Mouse (Mus musculus): ENCODE data around the gene Atp5j2. TPM values are rescaled to one million over a fixed set of nuclear protein-coding genes. Genes with fewer than 3 reads are reported as not detected.

Gene Atp5j2
- polyA plus RNA-seq, 2 experiments from 2014 or later = 320 to 390 TPM

GRCm38 (mm10) chr5:145200387-145200786 lies 8.5 kb upstream of the Atp5j2 start:
- ATAC-seq = no peak

GRCm38 (mm10) chr5:145190875-145191798 lies 725 bp downstream of the Atp5j2 start:
- ATAC-seq = peak; percentile 90

GRCm38 (mm10) chr5:145190373-145190772 lies 1.5 kb downstream of the Atp5j2 start:
- no peak for ATAC-seq

- no peak for ATAC-seq
These were observed 2.4 kb downstream of the Atp5j2 start for GRCm38 (mm10) chr5:145189416-145189815.

- ATAC-seq = no peak
These were observed 6.6 kb downstream of the Atp5j2 start for GRCm38 (mm10) chr5:145185244-145185643.

GRCm38 (mm10) chr5:145178461-145178980 lies 13.3 kb downstream of the Atp5j2 start:
- no peak for ATAC-seq

- no peak for ATAC-seq
These were observed 24.6 kb downstream of the Atp5j2 start for GRCm38 (mm10) chr5:145167306-145167661.

- peak; percentile 95 for ATAC-seq
These were observed 25.1 kb downstream of the Atp5j2 start, which contains the start of the genes Ptcd1 and Cpsf4 for GRCm38 (mm10) chr5:145166536-145167305. TSS of gene Ptcd1 (minus strand) at chr5:145167108. TSS of gene Cpsf4 (plus strand) at chr5:145167213.

GRCm38 (mm10) chr5:145165184-145165583 lies 26.7 kb downstream of the Atp5j2 start:
- no peak for ATAC-seq

GRCm38 (mm10) chr5:145164710-145165109 lies 27.2 kb downstream of the Atp5j2 start:
- no peak for ATAC-seq

- no peak for ATAC-seq
These were observed 30.5 kb downstream of the Atp5j2 start for GRCm38 (mm10) chr5:145161361-145161760.

- no peak for ATAC-seq
These were observed 39.2 kb downstream of the Atp5j2 start for GRCm38 (mm10) chr5:145152690-145153089.

- ATAC-seq = no peak
These were observed 42.6 kb downstream of the Atp5j2 start for GRCm38 (mm10) chr5:145149294-145149693.

- no peak for ATAC-seq
These were observed 44.1 kb downstream of the Atp5j2 start for GRCm38 (mm10) chr5:145147748-145148147.

- peak; percentile 2 for ATAC-seq
These were observed 51.3 kb downstream of the Atp5j2 start for GRCm38 (mm10) chr5:145140611-145141010.

GRCm38 (mm10) chr5:145139571-145140519 lies 52.0 kb downstream of the Atp5j2 start, which contains the start of the genes Pdap1 and Bud31:
TSS of gene Pdap1 (minus strand) at chr5:145140238.
TSS of gene Bud31 (plus strand) at chr5:145140362.
- ATAC-seq = peak; percentile 89

GRCm38 (mm10) chr5:145138836-145139235 lies 53.0 kb downstream of the Atp5j2 start:
- no peak for ATAC-seq
